Mouse (Mus musculus): ENCODE results near the gene Rnft2. TPM values are rescaled to one million over a fixed set of nuclear protein-coding genes. Genes with fewer than 3 reads are reported as not detected.

The Rnft2 gene
- polyA plus RNA-seq, 1 experiment from 2014 or later: 12.7 TPM

GRCm38 (mm10) chr5:118268987-118269386 is 24.1 kb upstream of the Rnft2 start:
- Histone ChIP-seq H3K36me3 (no peaks in the 10 kb centered on the region), H3K9me3 (replicated peaks) (no peaks in the 10 kb centered on the region), H3K27ac (replicated peaks) (no peak overlapping the region), H3K4me2 (peak overlapping the region; percentile 52), H3K27me3 (replicated peaks) (peaks cover 16% of the 10 kb centered on the region; the same call in 1 of the 2 replicates), H3K4me1 (peaks cover 30% of the 10 kb centered on the region), H3K4me3 (replicated peaks) (0 out of 2 replicates have a peak overlapping the region, but pooled peaks have one; percentile 16), H3K9ac (replicated peaks) (0 out of 2 replicates have a peak overlapping the region, but pooled peaks have one; percentile 31)
- ATAC-seq (ENCODE audit: low FRiP score): peak; percentile 90
- 1% methylated on average over 13 of the region's 13 CpGs for WGBS

DNA sequence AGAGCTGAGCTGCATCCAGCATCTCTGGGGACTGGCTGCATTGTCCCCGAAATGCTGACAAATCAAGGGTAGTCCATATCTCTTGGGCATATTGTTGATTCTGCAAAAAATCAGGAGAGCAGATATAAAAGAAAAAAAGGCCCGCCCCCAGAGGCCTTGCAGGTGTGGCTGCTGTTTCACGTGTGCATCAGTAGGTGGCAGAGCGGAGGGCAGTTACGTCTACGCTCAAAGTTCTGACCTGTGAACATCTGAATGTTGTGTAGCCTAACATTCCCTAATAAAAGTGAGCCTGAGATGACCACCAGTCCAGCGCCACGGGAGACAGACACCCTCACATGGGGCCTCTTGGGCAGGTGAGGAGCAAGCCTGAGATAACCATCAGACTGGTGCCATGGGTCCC is 21.4 kb upstream of the Rnft2 start:
- peaks cover 16% of the 10 kb centered on the region for H3K36me3 ChIP-seq
- no peaks in the 10 kb centered on the region for H3K9me3 ChIP-seq (replicated peaks)
- 44% methylated on average over 8 of the region's 8 CpGs for WGBS
- H3K27ac ChIP-seq (replicated peaks): no peak overlapping the region
- ATAC-seq (ENCODE audit: low FRiP score): no peak
- no peak overlapping the region for H3K4me2 ChIP-seq
- H3K4me1 ChIP-seq: peaks cover 22% of the 10 kb centered on the region
- H3K9ac ChIP-seq (replicated peaks): no peak overlapping the region
- H3K27me3 ChIP-seq (replicated peaks): peaks cover 9% of the 10 kb centered on the region; the same call in 1 of the 2 replicates
- H3K4me3 ChIP-seq (replicated peaks): no peak overlapping the region

- Histone ChIP-seq H3K9me3 (replicated peaks) (no peaks in the 10 kb centered on the region), H3K4me2 (no peak overlapping the region), H3K27me3 (replicated peaks) (0 out of 2 replicates have a peak, but pooled peaks cover 6% of the 10 kb centered on the region), H3K27ac (replicated peaks) (no peak overlapping the region), H3K9ac (replicated peaks) (no peak overlapping the region), H3K4me1 (peaks cover 22% of the 10 kb centered on the region), H3K36me3 (peaks cover 26% of the 10 kb centered on the region), H3K4me3 (replicated peaks) (no peak overlapping the region)
- ATAC-seq (ENCODE audit: low FRiP score): no peak
- 88% methylated on average over 5 of the region's 5 CpGs for WGBS
Measured at GRCm38 (mm10) chr5:118265366-118265765, 20.4 kb upstream of the Rnft2 start.

DNA sequence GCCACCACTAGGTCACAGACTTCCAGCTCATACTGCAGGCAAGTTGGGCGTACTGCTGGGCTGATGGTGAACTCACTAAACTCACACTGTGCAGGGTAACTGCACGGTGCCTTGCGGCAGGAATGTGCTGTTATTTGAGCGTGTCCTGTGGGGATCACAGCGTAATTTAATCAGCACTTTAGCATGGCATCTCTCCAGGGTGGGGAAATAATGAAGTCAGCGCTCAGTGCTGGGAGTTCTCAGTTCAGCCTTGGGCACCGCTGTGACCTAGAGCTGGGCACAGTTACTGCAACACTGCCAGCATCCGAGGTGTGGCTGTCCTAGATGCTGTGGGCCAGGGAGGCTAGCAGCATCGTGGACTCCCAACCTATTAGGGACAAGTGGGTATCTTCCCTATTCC is 19.4 kb upstream of the Rnft2 start:
- peaks cover 36% of the 10 kb centered on the region for H3K36me3 ChIP-seq
- no peak overlapping the region for H3K4me3 ChIP-seq (replicated peaks)
- 53% methylated on average over 9 of the region's 9 CpGs for WGBS
- H3K4me1 ChIP-seq: peaks cover 21% of the 10 kb centered on the region
- 0 out of 2 replicates have a peak, but pooled peaks cover 4% of the 10 kb centered on the region for H3K27me3 ChIP-seq (replicated peaks)
- no peak overlapping the region for H3K27ac ChIP-seq (replicated peaks)
- H3K9me3 ChIP-seq (replicated peaks): no peaks in the 10 kb centered on the region
- no peak overlapping the region for H3K9ac ChIP-seq (replicated peaks)
- no peak for ATAC-seq (ENCODE audit: low FRiP score)
- H3K4me2 ChIP-seq: no peak overlapping the region

GRCm38 (mm10) chr5:118262418-118262817 is 17.5 kb upstream of the Rnft2 start:
- Histone ChIP-seq H3K4me1 (peaks cover 24% of the 10 kb centered on the region), H3K4me2 (no peak overlapping the region), H3K27me3 (replicated peaks) (0 out of 2 replicates have a peak, but pooled peaks cover 4% of the 10 kb centered on the region), H3K27ac (replicated peaks) (no peak overlapping the region), H3K9me3 (replicated peaks) (no peaks in the 10 kb centered on the region), H3K36me3 (peaks cover 50% of the 10 kb centered on the region), H3K4me3 (replicated peaks) (no peak overlapping the region), H3K9ac (replicated peaks) (no peak overlapping the region)
- no peak for ATAC-seq (ENCODE audit: low FRiP score)
- WGBS: 94% methylated on average over 8 of the region's 8 CpGs

DNA sequence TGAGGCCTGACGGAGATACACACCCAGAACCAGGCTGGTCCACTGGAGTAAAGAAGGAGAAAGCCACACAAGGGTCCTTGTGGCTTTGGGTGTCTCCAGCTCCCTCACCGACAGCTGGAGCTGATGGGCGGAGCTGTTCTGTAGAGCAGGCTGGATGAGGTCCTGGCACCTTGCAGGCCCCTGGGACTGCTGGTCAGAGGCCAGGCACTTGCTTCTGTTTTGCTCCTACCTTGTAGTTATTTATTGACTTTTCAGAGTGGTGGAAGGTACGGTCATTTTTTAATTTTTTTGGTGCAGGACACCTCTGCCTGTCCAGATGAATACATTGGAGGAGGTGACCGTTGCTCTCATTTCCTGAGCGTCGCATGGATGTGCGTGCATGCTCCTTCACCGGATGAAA is 16.3 kb upstream of the Rnft2 start:
- no peaks in the 10 kb centered on the region for H3K9me3 ChIP-seq (replicated peaks)
- H3K36me3 ChIP-seq: peaks cover 62% of the 10 kb centered on the region
- no peaks in the 10 kb centered on the region for H3K27me3 ChIP-seq (replicated peaks)
- H3K4me1 ChIP-seq: peaks cover 21% of the 10 kb centered on the region
- no peak overlapping the region for H3K9ac ChIP-seq (replicated peaks)
- ATAC-seq (ENCODE audit: low FRiP score): no peak
- no peak overlapping the region for H3K27ac ChIP-seq (replicated peaks)
- 93% methylated on average over 9 of the region's 9 CpGs for WGBS
- H3K4me3 ChIP-seq (replicated peaks): no peak overlapping the region
- H3K4me2 ChIP-seq: no peak overlapping the region

DNA sequence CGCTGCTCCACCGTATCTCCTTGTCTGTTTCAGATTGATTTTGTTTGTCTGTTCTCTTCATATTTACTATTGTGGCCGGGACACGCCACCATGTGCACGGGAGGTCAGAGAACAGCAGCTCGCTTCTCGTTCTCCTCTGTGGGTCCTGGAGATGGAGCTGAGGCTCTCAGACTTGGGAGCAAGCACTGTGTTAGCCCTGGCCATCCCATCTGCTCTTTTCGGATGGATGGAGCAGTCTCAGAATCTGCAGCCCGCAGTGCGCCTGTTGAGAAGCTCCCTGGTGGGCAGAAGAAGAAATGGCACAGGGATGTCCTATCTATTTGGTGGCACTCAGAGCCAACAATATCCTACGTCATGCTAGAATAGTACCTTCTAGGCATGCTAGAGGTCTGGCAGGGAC is 15.7 kb upstream of the Rnft2 start:
- Histone ChIP-seq H3K27me3 (replicated peaks) (no peaks in the 10 kb centered on the region), H3K36me3 (peaks cover 67% of the 10 kb centered on the region), H3K9ac (replicated peaks) (no peak overlapping the region), H3K4me3 (replicated peaks) (no peak overlapping the region), H3K4me2 (no peak overlapping the region), H3K27ac (replicated peaks) (no peak overlapping the region), H3K9me3 (replicated peaks) (no peaks in the 10 kb centered on the region), H3K4me1 (peaks cover 19% of the 10 kb centered on the region)
- 95% methylated on average over 11 of the region's 11 CpGs for WGBS
- ATAC-seq (ENCODE audit: low FRiP score): no peak

GRCm38 (mm10) chr5:118260055-118260454 is 15.1 kb upstream of the Rnft2 start:
- no peak overlapping the region for H3K9ac ChIP-seq (replicated peaks)
- H3K36me3 ChIP-seq: peaks cover 69% of the 10 kb centered on the region
- H3K4me2 ChIP-seq: no peak overlapping the region
- no peak overlapping the region for H3K4me3 ChIP-seq (replicated peaks)
- no peaks in the 10 kb centered on the region for H3K9me3 ChIP-seq (replicated peaks)
- no peak overlapping the region for H3K27ac ChIP-seq (replicated peaks)
- ATAC-seq (ENCODE audit: low FRiP score): no peak
- 89% methylated on average over 10 of the region's 10 CpGs for WGBS
- peaks cover 19% of the 10 kb centered on the region for H3K4me1 ChIP-seq
- no peaks in the 10 kb centered on the region for H3K27me3 ChIP-seq (replicated peaks)

GRCm38 (mm10) chr5:118259636-118260035 is 14.7 kb upstream of the Rnft2 start:
- Histone ChIP-seq H3K9ac (replicated peaks) (no peak overlapping the region), H3K9me3 (replicated peaks) (no peaks in the 10 kb centered on the region), H3K4me3 (replicated peaks) (no peak overlapping the region), H3K4me2 (no peak overlapping the region), H3K36me3 (peaks cover 69% of the 10 kb centered on the region), H3K27me3 (replicated peaks) (no peaks in the 10 kb centered on the region), H3K27ac (replicated peaks) (no peak overlapping the region), H3K4me1 (peaks cover 19% of the 10 kb centered on the region)
- WGBS: 88% methylated on average over 6 of the region's 6 CpGs
- ATAC-seq (ENCODE audit: low FRiP score): no peak

DNA sequence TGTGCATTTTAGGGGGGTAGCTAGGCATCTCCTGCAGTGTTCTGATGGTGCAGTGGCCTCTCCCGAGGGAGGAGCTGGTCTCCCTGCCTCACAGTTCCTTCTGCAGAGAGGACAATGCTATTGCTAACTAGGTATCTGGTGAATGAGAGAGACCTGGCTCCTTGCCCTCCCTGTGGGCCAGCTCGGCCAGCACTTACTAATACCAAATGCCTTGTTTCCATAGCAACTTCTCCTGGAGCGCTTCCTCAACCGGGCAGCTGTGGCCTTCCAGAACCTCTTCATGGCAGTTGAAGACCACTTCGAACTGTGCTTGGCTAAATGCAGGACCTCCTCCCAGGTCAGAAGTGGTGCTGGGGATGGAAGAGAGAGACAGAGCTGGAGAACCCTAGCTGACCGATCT is 14.2 kb upstream of the Rnft2 start:
- no peak overlapping the region for H3K9ac ChIP-seq (replicated peaks)
- H3K4me1 ChIP-seq: peaks cover 14% of the 10 kb centered on the region
- H3K27ac ChIP-seq (replicated peaks): no peak overlapping the region
- 57% methylated on average over 6 of the region's 6 CpGs for WGBS
- no peak overlapping the region for H3K4me3 ChIP-seq (replicated peaks)
- no peaks in the 10 kb centered on the region for H3K9me3 ChIP-seq (replicated peaks)
- no peaks in the 10 kb centered on the region for H3K27me3 ChIP-seq (replicated peaks)
- no peak for ATAC-seq (ENCODE audit: low FRiP score)
- peaks cover 69% of the 10 kb centered on the region for H3K36me3 ChIP-seq
- no peak overlapping the region for H3K4me2 ChIP-seq

DNA sequence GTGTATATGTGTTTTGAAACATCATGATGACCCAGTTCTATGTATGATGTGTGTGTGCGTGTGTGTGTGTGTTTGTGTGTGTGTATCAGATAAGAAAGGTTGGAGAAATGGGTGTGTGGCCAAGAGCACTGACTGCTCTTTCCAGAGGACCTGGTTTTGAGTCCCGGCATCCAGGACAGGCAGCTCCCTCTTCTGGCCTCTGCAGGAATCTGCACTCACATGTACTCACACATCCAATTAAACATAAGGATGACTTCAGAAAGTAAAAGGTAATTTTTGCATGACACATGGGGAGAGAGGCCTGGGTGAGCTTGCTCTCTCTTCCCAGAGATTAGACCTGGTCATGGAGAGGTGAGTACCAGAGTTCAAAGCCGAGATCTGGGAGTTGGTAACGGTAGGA is 12.1 kb upstream of the Rnft2 start:
- peaks cover 10% of the 10 kb centered on the region for H3K4me1 ChIP-seq
- H3K4me3 ChIP-seq (replicated peaks): no peak overlapping the region
- peaks cover 60% of the 10 kb centered on the region for H3K36me3 ChIP-seq
- H3K27me3 ChIP-seq (replicated peaks): no peaks in the 10 kb centered on the region
- no peak for ATAC-seq (ENCODE audit: low FRiP score)
- no peak overlapping the region for H3K27ac ChIP-seq (replicated peaks)
- H3K9me3 ChIP-seq (replicated peaks): no peaks in the 10 kb centered on the region
- H3K4me2 ChIP-seq: no peak overlapping the region
- WGBS: 98% methylated on average over 4 of the region's 4 CpGs
- no peak overlapping the region for H3K9ac ChIP-seq (replicated peaks)

DNA sequence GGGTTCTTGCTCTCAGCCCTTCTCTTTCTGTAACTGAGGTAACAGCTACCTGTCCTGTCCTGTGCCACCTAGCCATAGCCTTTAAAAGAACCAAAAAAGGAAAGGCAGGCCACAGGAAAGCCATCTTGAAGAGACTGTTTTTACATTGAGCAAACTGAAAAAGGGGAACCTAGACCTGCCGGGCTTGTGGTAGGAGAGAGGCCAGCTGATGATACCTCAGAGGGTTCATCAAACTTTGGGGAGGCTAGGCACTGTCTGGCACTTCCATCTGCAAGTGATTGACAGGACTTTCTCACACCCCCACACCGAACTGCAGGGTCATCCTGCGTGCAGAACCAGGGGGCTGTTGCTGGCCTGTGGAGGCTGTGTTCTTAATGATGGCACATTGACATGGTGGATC is 8.6 kb upstream of the Rnft2 start:
- no peak overlapping the region for H3K9ac ChIP-seq (replicated peaks)
- no peak overlapping the region for H3K4me2 ChIP-seq
- H3K27ac ChIP-seq (replicated peaks): no peak overlapping the region
- 81% methylated on average over 3 of the region's 3 CpGs for WGBS
- no peaks in the 10 kb centered on the region for H3K9me3 ChIP-seq (replicated peaks)
- no peak for ATAC-seq (ENCODE audit: low FRiP score)
- no peak overlapping the region for H3K4me3 ChIP-seq (replicated peaks)
- H3K4me1 ChIP-seq: peaks cover 1% of the 10 kb centered on the region; the same call in 1 of the 2 replicates
- no peaks in the 10 kb centered on the region for H3K27me3 ChIP-seq (replicated peaks)
- H3K36me3 ChIP-seq: peaks cover 34% of the 10 kb centered on the region

DNA sequence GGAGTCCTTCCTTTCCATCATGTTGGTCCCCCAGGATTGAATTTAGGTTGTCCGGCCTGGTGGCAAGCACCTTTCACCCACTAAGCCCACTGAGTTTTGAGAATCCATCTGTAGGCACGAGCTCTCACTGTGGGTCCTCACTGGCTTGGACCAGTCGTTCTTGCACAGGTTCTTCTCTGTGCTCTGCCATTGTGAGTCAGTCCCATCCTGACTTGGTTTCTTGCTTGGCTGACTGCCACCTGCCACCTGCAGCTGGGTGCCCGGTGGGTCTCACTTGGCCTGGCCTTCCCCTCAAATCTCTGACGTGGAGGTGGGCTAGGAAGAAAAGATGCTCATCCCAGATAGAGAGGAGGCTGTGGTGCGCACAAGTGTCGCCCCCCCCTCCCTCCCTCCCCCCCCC is 6.1 kb upstream of the Rnft2 start:
- H3K4me3 ChIP-seq (replicated peaks): no peak overlapping the region
- no peaks in the 10 kb centered on the region for H3K9me3 ChIP-seq (replicated peaks)
- no peak for ATAC-seq (ENCODE audit: low FRiP score)
- no peak overlapping the region for H3K4me2 ChIP-seq
- no peak overlapping the region for H3K9ac ChIP-seq (replicated peaks)
- peaks cover 20% of the 10 kb centered on the region for H3K4me1 ChIP-seq
- no peak overlapping the region for H3K27ac ChIP-seq (replicated peaks)
- H3K36me3 ChIP-seq: peaks cover 21% of the 10 kb centered on the region; the same call in 1 of the 2 replicates
- WGBS: 70% methylated on average over 6 of the region's 7 CpGs
- no peaks in the 10 kb centered on the region for H3K27me3 ChIP-seq (replicated peaks)
